Mouse (Mus musculus): ENCODE measurements around the gene Ace.

- TF ChIP-seq MAFK (IDR thresholded peaks at IDR 0.05; ENCODE audit: insufficient read depth, low read depth, low read length) (no peak), CHD2 (IDR thresholded peaks at IDR 0.05; ENCODE audit: low read depth, low read length) (no peak)
Observed at GRCm38 (mm10) chr11:106016440-106016839, 48.7 kb downstream of the Ace start.
